Mouse (Mus musculus): ENCODE data around the gene Amd1.

Amd1 gene

GRCm38 (mm10) chr10:40302140-40302985 lies at the start of gene Amd1:
TSS of gene Amd1 (minus strand) at chr10:40302186.
- DNase-seq (ENCODE audit: low spot score): peak; percentile 100

- no peak for DNase-seq (ENCODE audit: low spot score)
These were observed 49.2 kb upstream of the Amd1 start for GRCm38 (mm10) chr10:40351156-40351555.

GRCm38 (mm10) chr10:40350245-40350932 lies 48.4 kb upstream of the Amd1 start:
- DNase-seq (ENCODE audit: low spot score): no peak

- DNase-seq (ENCODE audit: low spot score): peak; percentile 75
These were observed 47.7 kb upstream of the Amd1 start for GRCm38 (mm10) chr10:40349631-40350177.

- peak; percentile 94 for DNase-seq (ENCODE audit: low spot score)
These were observed 46.9 kb upstream of the Amd1 start for GRCm38 (mm10) chr10:40348566-40349536.

GRCm38 (mm10) chr10:40347461-40347954 lies 45.5 kb upstream of the Amd1 start:
- DNase-seq (ENCODE audit: low spot score): no peak

- no peak for DNase-seq (ENCODE audit: low spot score)
These were observed 44.9 kb upstream of the Amd1 start for GRCm38 (mm10) chr10:40346776-40347403.

- DNase-seq (ENCODE audit: low spot score): no peak
These were observed 40.0 kb upstream of the Amd1 start for GRCm38 (mm10) chr10:40342036-40342435.

GRCm38 (mm10) chr10:40339351-40339964 lies 37.5 kb upstream of the Amd1 start, which contains the start of gene Cdk19:
TSS of gene Cdk19 (plus strand) at chr10:40339564.
- DNase-seq (ENCODE audit: low spot score): no peak

GRCm38 (mm10) chr10:40332864-40333263 lies 30.9 kb upstream of the Amd1 start:
- DNase-seq (ENCODE audit: low spot score): no peak

GRCm38 (mm10) chr10:40330262-40330661 lies 28.3 kb upstream of the Amd1 start:
- no peak for DNase-seq (ENCODE audit: low spot score)

GRCm38 (mm10) chr10:40328004-40328551 lies 26.1 kb upstream of the Amd1 start:
- peak; percentile 64 for DNase-seq (ENCODE audit: low spot score)

- no peak for DNase-seq (ENCODE audit: low spot score)
These were observed 18.3 kb upstream of the Amd1 start for GRCm38 (mm10) chr10:40320306-40320705.

- no peak for DNase-seq (ENCODE audit: low spot score)
These were observed 15.0 kb upstream of the Amd1 start for GRCm38 (mm10) chr10:40316841-40317585.

- no peak for DNase-seq (ENCODE audit: low spot score)
These were observed 10.8 kb upstream of the Amd1 start for GRCm38 (mm10) chr10:40312781-40313180.

- DNase-seq (ENCODE audit: low spot score): peak; percentile 69
These were observed 8.1 kb upstream of the Amd1 start for GRCm38 (mm10) chr10:40309884-40310635.

- DNase-seq (ENCODE audit: low spot score): no peak
These were observed 6.0 kb upstream of the Amd1 start for GRCm38 (mm10) chr10:40307826-40308583.

- no peak for DNase-seq (ENCODE audit: low spot score)
These were observed 4.0 kb upstream of the Amd1 start for GRCm38 (mm10) chr10:40305989-40306388.

All from testis, postnatal 10 days (tissue).